Mouse (Mus musculus) lung, postnatal 14 days (tissue): ENCODE results near the gene Amtn.
"Not testable (repeated sequence)": the region's sequence is repeated elsewhere in the genome, so short reads cannot be mapped to it uniquely, and the experiment has no call there.

Source experiments
- DNase-seq: peaks from one replicate; pipeline ENCODE4 v3.0.0; 2021

Gene Amtn

DNA sequence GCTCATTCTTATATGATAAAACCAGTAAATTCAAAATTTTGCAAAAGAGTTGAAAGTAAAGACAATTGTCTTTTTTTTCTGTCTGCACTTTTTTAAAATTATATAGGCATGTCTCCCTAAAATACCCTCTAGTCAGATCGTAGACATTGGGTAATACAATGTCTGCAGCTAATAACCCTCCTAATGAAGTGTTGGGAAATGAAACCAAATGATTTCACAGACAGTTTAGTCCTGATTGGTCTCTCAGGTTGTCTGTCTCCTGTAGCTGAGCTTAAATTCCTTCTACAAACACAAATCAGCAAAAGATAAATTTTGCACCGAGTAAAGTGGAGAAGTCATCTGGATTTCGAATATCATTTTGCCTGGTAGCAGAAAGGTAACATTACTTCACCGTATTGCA, at the start of gene Amtn:
TSS of gene Amtn (plus strand) at position 301 of the 400 bp plus-strand sequence.
- DNase-seq = no peak

DNA sequence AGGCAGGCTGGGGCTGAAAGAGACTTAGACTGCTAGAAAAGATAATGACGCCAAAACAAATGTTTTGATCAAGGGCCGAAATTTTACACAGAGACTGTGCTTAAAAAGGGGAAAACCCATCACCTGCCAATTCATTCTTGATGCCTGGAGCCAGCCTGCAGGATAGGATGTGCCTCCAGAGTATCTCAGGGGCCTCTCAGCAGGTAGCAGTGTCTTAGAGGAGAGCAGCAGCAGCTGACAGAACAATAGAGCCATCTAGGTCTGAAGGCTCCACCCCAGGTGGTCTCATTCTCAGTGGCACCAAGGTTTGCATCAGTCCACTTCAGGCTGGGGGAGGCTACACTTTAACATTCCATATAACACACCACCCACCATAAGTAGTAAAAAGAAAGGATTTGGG, 27.4 kb upstream of the Amtn start:
- not testable (repeated sequence) for DNase-seq

DNA sequence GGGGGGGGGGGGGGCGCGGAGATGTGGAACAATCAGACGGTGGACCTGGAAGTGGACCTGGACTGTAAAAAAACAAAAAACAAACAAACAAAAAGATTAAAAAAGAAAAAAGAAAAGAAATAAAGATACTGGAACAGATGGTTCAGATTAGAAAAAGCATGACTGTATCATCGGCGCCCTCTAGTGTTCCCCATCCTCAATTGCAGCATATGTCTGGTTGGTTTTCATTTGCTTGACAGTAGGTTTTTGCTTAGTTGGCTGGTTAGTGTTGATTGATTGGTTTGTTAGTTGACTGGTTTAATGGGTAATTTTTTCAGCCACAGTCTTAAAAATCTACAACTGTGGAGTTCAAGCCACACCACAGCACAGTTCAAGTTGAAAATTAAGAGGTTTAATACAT, 11.1 kb upstream of the Amtn start:
- DNase-seq = peak; percentile 16

DNA sequence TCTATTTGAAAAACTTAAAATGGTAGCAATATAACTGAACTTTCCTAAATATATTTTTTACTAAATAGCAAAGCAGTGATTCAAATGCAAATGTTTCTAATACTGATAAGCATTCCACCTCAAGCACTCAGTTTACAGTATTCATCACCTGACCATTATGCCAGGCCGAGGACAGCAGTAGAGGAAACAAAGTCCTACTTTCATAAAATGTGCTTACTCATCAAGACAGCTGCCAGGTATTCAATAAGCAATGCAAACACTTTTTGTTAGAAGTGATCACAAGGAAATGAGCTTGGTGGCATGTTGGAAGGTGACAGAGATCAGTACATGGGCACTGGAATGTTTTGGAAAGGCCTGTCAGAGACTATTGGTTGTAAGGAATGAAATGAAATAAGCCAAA, 9.0 kb upstream of the Amtn start:
- DNase-seq = no peak

GRCm38 (mm10) chr5:88370578-88371232, 5.2 kb upstream of the Amtn start:
- no peak for DNase-seq

DNA sequence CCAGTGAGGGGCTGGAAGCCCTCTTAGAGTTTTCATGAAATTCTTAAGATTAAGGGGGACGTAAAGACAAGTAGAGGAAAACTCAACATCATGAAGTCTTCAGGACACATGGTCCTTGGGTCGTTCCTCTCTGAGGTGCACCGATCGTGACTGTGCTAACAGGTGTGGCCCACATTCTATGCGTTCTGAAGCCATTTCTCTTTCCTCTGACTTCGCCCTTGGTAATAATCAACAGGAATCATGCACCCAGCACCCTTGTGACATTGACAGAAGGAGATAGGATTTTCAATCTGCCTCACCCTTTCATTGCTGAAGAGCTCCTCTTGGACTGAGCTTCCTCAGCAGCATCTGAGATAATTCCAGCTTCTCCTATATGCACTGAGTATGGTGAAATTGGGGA, 3.3 kb upstream of the Amtn start:
- DNase-seq = no peak

- DNase-seq = not testable (repeated sequence)
Measured at GRCm38 (mm10) chr5:88391960-88392359, 16.1 kb downstream of the Amtn start.

GRCm38 (mm10) chr5:88398581-88398980, 22.7 kb downstream of the Amtn start:
- no peak for DNase-seq

DNA sequence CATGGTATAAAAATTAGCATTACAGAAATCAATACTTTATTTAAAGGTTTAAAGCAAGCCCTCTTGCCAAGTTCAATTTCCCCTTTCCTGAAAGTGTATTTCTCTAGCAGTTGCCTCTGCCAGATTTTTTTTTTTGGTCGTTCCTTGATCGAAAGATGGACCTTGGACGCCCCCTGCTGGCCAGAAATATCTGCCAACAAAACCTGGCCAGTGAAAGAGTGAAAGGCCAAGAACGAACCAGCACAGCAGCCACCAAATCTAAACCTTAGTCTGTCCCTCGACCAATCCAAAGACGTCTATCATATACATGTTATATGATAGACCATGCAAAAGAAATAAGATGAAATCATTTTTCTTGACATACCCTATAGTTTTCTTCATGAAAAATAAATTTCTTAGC, 23.9 kb downstream of the Amtn start:
- peak; percentile 78 for DNase-seq

DNA sequence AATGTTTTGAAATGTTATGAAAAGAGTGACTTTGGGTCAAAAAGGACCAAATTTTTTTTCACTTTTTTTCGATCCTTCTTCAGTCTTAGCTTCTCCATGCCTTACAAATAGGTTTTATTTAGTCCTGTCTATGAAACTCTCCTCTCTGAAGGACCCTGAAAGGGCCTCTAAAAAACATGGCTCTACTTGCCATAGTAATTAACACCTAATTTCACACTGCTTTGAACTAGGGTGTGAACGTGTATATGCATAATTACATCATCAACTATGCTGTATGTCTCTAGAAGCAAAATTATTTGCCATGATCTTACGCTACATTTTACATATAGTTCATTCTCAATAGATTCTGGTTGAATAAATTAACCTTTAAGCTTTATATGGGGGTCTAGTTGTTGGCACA, 25.6 kb downstream of the Amtn start:
- no peak for DNase-seq

DNA sequence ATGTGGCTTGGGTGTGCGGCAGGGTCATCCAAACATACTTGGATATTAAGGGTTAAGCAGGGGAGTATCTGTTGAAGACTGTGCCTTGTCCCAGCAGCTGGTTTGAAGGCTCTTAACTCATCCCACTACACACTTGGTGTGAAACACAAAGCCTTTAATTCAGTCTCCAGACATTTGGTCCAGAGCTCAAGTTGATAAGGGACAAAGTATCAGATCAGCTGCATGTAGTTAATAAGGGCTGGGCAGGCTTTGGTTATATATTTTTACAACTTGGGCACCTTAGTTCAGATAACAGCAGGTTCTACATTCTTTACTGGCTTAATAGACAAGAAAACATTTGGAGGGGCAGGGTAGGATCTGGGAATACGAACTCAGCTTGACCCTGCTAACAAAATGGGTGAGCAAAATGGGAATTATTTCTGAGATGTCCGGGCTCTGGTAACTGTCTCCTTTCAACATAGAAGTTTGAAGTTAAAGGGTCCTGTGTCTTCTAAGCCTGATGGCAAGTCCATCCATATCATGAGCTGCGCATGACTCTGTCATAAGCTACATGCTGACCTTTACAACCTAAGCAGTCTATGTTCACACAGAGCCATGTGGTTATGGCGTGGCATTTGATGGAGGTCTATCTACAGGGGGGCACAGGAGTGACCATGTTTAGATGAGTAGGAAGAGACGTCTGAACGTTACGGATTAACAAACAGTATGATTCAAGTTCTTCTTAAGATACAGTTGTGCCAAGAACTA, 44.6 kb downstream of the Amtn start:
- DNase-seq = no peak

- DNase-seq = not testable (repeated sequence)
Measured at GRCm38 (mm10) chr5:88424892-88425291, 49.0 kb downstream of the Amtn start.

- DNase-seq = no peak
Measured at GRCm38 (mm10) chr5:88426753-88427152, 50.8 kb downstream of the Amtn start.
